Mouse (Mus musculus): Measurements from ENCODE around the gene Pla1a.

DNA sequence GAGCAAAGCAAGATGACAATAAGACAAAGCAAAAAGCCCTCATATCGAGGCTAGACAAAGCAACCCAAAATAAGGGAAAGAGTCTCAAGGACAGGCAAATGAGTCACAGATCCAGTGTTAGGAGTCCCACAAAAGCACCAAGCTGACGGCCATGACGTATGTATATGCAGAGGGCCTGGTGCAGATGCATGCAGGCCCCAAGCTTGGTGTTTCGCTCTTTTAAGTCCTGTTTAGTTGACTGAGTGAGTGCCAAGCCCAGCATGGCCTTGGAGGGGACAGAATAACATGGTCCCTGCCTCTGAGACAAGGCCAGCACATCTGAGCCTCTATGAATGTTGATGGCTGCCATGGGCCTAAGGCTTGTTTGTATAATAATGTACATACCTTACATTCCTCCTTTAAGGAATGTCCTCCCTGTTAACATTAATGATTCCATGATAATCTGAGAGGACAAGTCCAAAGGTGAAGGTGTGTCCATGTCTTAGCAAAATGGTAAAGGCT is 1.4 kb upstream of the Pla1a start:
- TF ChIP-seq CTCF (IDR thresholded peaks at IDR 0.05; ENCODE audit: low read depth, low read length) (no peak), POLR2A (IDR thresholded peaks at IDR 0.05; ENCODE audit: extremely low read depth, insufficient read depth, low read length) (no peak)

All from liver, adult 2 months (tissue).